Mouse (Mus musculus): ENCODE measurements around the gene Ccdc24. TPM values are rescaled to one million over a fixed set of nuclear protein-coding genes. Genes with fewer than 3 reads are reported as not detected.

The Ccdc24 gene
- not detected for polyA plus RNA-seq (2017; shearing (Covaris generic))

GRCm38 (mm10) chr4:117872471-117872886, at the start of gene Ccdc24:
Ccdc24 (minus strand) TSS chr4:117872557.

GRCm38 (mm10) chr4:117914591-117915442, 42.5 kb upstream of the Ccdc24 start, which contains the start of gene Ipo13:
Ipo13 (minus strand) TSS chr4:117914999.

GRCm38 (mm10) chr4:117891738-117892161, 19.4 kb upstream of the Ccdc24 start, which contains the start of gene Dph2:
Dph2 (minus strand) TSS chr4:117892032.

GRCm38 (mm10) chr4:117887133-117887532, 14.8 kb upstream of the Ccdc24 start, which contains the start of gene Atp6v0b:
Atp6v0b (minus strand) TSS chr4:117887333.

DNA sequence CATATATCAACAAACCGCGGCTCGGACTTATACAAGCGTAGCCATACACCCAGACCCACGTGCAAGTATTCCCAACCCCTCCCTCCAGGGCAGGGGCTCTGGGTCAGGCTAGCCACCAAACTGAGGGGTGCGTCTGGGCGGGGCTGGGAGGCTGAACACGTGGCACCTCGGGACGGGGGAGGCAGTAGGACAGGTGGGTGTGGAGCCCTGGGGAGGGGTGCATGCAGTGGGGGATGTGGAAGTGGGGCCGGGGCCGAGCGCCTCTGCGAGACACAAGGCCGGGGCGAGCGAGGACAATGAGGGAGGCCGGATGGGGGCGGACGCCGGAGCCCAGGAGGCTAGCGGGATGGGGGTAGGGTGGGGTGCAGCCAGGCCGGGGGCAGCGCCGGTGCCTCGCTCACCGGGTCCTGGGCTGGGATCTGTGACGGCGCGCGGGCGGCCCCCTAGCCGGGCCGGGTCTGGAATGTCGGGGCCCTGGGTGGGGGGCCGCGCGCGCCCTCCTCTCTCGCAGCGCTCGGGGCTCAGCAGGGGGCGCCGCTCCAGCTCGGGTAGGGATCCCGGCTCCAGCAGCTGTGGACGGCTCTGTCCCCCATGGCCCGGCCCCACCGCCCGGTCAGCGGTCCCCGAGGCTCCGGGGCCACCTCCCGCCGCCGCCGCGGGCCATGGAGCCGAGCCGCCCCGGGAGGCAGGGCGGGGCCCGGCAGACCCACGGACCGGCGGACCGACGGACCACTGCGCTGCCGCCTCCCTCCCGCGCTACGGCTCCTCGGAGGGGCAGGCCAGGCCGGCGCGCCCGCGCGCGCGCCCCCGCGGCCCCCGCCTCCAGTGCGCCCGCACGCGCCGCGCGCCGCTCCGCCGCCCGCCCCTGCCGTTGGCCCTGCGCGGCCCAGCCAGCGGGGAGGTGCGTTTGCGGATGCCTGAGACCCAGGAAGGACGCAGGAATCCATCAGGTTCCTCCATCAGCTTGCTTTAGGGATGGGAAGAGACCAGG, 10.6 kb upstream of the Ccdc24 start, which contains the start of gene B4galt2:
Gene B4galt2 (minus strand): TSS at position 787 of the 991 bp plus-strand sequence.

GRCm38 (mm10) chr4:117834457-117834844, 37.9 kb downstream of the Ccdc24 start, which contains the start of gene Slc6a9:
Slc6a9 (plus strand) TSS chr4:117834506.

Other genes with a start within 250 kb of the Ccdc24 start
- gene Dmap1, start 190.3 kb downstream of the Ccdc24 start, polyA plus RNA-seq (2017; shearing (Covaris generic)), result 44.6 TPM
- not detected for gene Gm12845, start 148.1 kb downstream of the Ccdc24 start, polyA plus RNA-seq (2017; shearing (Covaris generic))
- gene Klf17, start 106.9 kb downstream of the Ccdc24 start, polyA plus RNA-seq (2017; shearing (Covaris generic)), result not detected
- gene Slc6a9, start 38.1 kb downstream of the Ccdc24 start, polyA plus RNA-seq (2017; shearing (Covaris generic)), result 0.53 TPM
- not detected for gene B4galt2, start 10.9 kb upstream of the Ccdc24 start, polyA plus RNA-seq (2017; shearing (Covaris generic))
- gene Atp6v0b, start 14.8 kb upstream of the Ccdc24 start, polyA plus RNA-seq (2017; shearing (Covaris generic)), result 154 TPM
- gene Dph2, start 19.5 kb upstream of the Ccdc24 start, polyA plus RNA-seq (2017; shearing (Covaris generic)), result 38.2 TPM
- 42.2 TPM for gene Ipo13, start 42.4 kb upstream of the Ccdc24 start, polyA plus RNA-seq (2017; shearing (Covaris generic))
- not detected for gene Artn, start 57.2 kb upstream of the Ccdc24 start, polyA plus RNA-seq (2017; shearing (Covaris generic))